8 mouse cellular contexts compared by ENCODE assay signal in the genomic region with DNA sequence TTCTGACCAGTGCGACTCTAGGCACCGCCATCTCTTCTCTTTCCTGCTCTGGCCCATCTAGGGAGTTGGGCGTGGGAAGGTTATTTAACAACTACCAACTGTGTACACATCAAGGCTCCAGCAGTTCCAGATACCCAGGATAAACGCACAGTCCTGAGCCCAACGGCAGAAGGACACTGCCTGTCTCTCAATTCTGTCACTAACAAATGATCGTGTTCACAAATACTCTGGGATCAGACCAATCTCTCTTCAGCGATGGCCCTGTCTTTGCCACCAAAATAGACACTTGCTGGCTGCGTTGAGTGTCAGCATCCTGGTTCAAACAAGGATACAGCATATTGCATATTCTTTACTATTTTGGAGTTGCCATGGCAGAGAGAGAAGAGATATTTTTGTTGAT.
A peak's percentile ranks its signal among the peaks of the same experiment; 100 is the strongest.
DNase-seq lines count a peak whose midpoint lies in the region; ATAC-seq lines count a peak whose summit lies in the region.

No protein-coding gene starts in this region.

- no peak overlapping the region for H3K4me2 ChIP-seq in hindbrain, embryonic 14.5 days (replicated peaks)
- H3K4me2 ChIP-seq in hindbrain, embryonic 16.5 days (ENCODE audit: low read length): no peak overlapping the region
- H3K4me2 ChIP-seq in heart, embryonic 11.5 days: no peak overlapping the region

- ATAC-seq in hindbrain, embryonic 14.5 days (ENCODE audit: low FRiP score): no peak; the same call in 1 of the 2 replicates
- no peak for ATAC-seq in hindbrain, embryonic 16.5 days
- ATAC-seq in heart, embryonic 11.5 days (replicated peaks; ENCODE audit: insufficient number of reproducible peaks, low FRiP score, low TSS enrichment): no peak
- ATAC-seq in CD4-positive, CD25-positive, alpha-beta regulatory T cell, adult 4 months: no peak

- no peaks in the 10 kb centered on the region for H3K36me3 ChIP-seq in hindbrain, embryonic 14.5 days (replicated peaks; ENCODE audit: control insufficient read depth, insufficient read depth)
- no peaks in the 10 kb centered on the region for H3K36me3 ChIP-seq in hindbrain, embryonic 16.5 days (ENCODE audit: control insufficient read depth, insufficient read depth, low read length)
- H3K36me3 ChIP-seq in heart, embryonic 11.5 days (ENCODE audit: control insufficient read depth, insufficient read depth, low read length): no peaks in the 10 kb centered on the region

- H3K27me3 ChIP-seq in hindbrain, embryonic 14.5 days (ENCODE audit: control insufficient read depth, insufficient read depth, low read length): no peaks in the 10 kb centered on the region
- H3K27me3 ChIP-seq in hindbrain, embryonic 16.5 days (replicated peaks; ENCODE audit: control insufficient read depth, insufficient read depth, low read length): no peaks in the 10 kb centered on the region
- no peaks in the 10 kb centered on the region for H3K27me3 ChIP-seq in heart, embryonic 11.5 days (ENCODE audit: control insufficient read depth, insufficient read depth, low read length)

- WGBS in hindbrain, embryonic 14.5 days: 85% methylated on average over 8 of the region's 8 CpGs
- 69% methylated on average over 8 of the region's 8 CpGs for WGBS in hindbrain, embryonic 16.5 days
- 39% methylated on average over 8 of the region's 8 CpGs for WGBS in heart, embryonic 11.5 days (ENCODE audit: insufficient replicate concordance)

- H3K9ac ChIP-seq in hindbrain, embryonic 14.5 days: no peak overlapping the region
- H3K9ac ChIP-seq in hindbrain, embryonic 16.5 days (ENCODE audit: low read depth, low read length): no peak overlapping the region
- H3K9ac ChIP-seq in heart, embryonic 11.5 days (ENCODE audit: low read depth, low read length): no peak overlapping the region

- DNase-seq in hindbrain, embryonic 14.5 days (ENCODE audit: low spot score): peak; percentile 25
- DNase-seq in MEL-GATA-1-ER (ENCODE audit: extremely low read depth, low read depth): peak; percentile 36
- peak; percentile 35 for DNase-seq in lung, postnatal 36 days
- DNase-seq in urinary bladder, postnatal 14 days (ENCODE audit: low spot score): no peak
- no peak for DNase-seq in urinary bladder, postnatal 25 days (ENCODE audit: low spot score)

- H3K4me1 ChIP-seq in hindbrain, embryonic 14.5 days (replicated peaks; ENCODE audit: control insufficient read depth, insufficient read depth, low read length): no peaks in the 10 kb centered on the region
- no peaks in the 10 kb centered on the region for H3K4me1 ChIP-seq in hindbrain, embryonic 16.5 days (ENCODE audit: control insufficient read depth, insufficient read depth, low read depth, low read length)
- 0 out of 2 replicates have a peak, but pooled peaks cover 5% of the 10 kb centered on the region for H3K4me1 ChIP-seq in heart, embryonic 11.5 days (ENCODE audit: control insufficient read depth, insufficient read depth, low read length)

- no peak overlapping the region for H3K27ac ChIP-seq in hindbrain, embryonic 14.5 days
- no peak overlapping the region for H3K27ac ChIP-seq in hindbrain, embryonic 16.5 days (ENCODE audit: low read depth, low read length)
- peak overlapping the region; percentile 46; the same call in 1 of the 2 replicates for H3K27ac ChIP-seq in heart, embryonic 11.5 days (ENCODE audit: low read depth, low read length)

- H3K9me3 ChIP-seq in hindbrain, embryonic 14.5 days (ENCODE audit: control insufficient read depth, low read length): no peaks in the 10 kb centered on the region
- H3K9me3 ChIP-seq in hindbrain, embryonic 16.5 days (ENCODE audit: control insufficient read depth, low read length): no peaks in the 10 kb centered on the region; the same call in 1 of the 2 replicates
- H3K9me3 ChIP-seq in heart, embryonic 11.5 days (replicated peaks; ENCODE audit: control insufficient read depth, low read length): no peaks in the 10 kb centered on the region

- no peak overlapping the region for H3K4me3 ChIP-seq in hindbrain, embryonic 14.5 days (replicated peaks; ENCODE audit: low read length)
- H3K4me3 ChIP-seq in hindbrain, embryonic 16.5 days (ENCODE audit: low read length): no peak overlapping the region
- no peak overlapping the region for H3K4me3 ChIP-seq in heart, embryonic 11.5 days (ENCODE audit: low read depth, low read length)

Comparison
In these comparisons a context has a peak if more than half of its experiments do, and no peak if none do; other contexts are left out.
1. DNase-seq: peak in hindbrain, embryonic 14.5 days (single experiment), MEL-GATA-1-ER (single experiment) and lung, postnatal 36 days (single experiment); none in urinary bladder, postnatal 14 days (single experiment) and urinary bladder, postnatal 25 days (single experiment).